Mouse (Mus musculus) forebrain, embryonic 14.5 days (tissue): ENCODE measurements around the gene Prdx1. TPM values are rescaled to one million over a fixed set of nuclear protein-coding genes. Genes with fewer than 3 reads are reported as not detected.

Experiments
- ATAC-seq: fragments of 200-750 bp; cut with Nextera tagmentation; 2 replicates; pipeline ENCODE4 v1.8.0; 2017; ENCODE audit warnings: mild to moderate bottlenecking, moderate library complexity
- DNase-seq: peaks from one replicate; pipeline ENCODE4 v3.0.0-alpha.2; 2015; ENCODE audit warnings: low spot score
- H3K27ac ChIP-seq: fragments of 300-500 bp; sonication (generic); 2 replicates; pipeline ENCODE4 v1.5.1; 2014; ENCODE audit warnings: low read depth, mild to moderate bottlenecking, control low read depth, low read length, moderate library complexity
- H3K27me3 ChIP-seq: fragments of 300-500 bp; sonication (generic); replicated peaks from 2 replicates; pipeline ENCODE4 v1.6.1; 2014; ENCODE audit warnings: low read length, control low read depth, mixed read lengths; ENCODE audit not compliant: control insufficient read depth, insufficient read depth
- H3K36me3 ChIP-seq: fragments of 300-500 bp; sonication (generic); 2 replicates; pipeline ENCODE4 v1.6.1; 2014; ENCODE audit warnings: low read length, control low read depth; ENCODE audit not compliant: control insufficient read depth, insufficient read depth
- H3K4me1 ChIP-seq: fragments of 300-500 bp; sonication (generic); 2 replicates; pipeline ENCODE4 v1.6.1; 2014; ENCODE audit warnings: antibody characterized with exemption, low read length, control low read depth; ENCODE audit not compliant: control insufficient read depth, insufficient read depth
- H3K4me2 ChIP-seq: fragments of 300-500 bp; sonication (generic); 2 replicates; pipeline ENCODE4 v1.6.1; 2014; ENCODE audit warnings: mild to moderate bottlenecking, control low read depth, low read length
- H3K4me3 ChIP-seq: fragments of 300-500 bp; sonication (generic); 2 replicates; pipeline ENCODE4 v1.5.1; 2014; ENCODE audit warnings: low read depth, low read length, control low read depth
- H3K9ac ChIP-seq: fragments of 300-500 bp; sonication (generic); 2 replicates; pipeline ENCODE4 v1.6.1; 2014; ENCODE audit warnings: mild to moderate bottlenecking, low read length, control low read depth, moderate library complexity
- H3K9me3 ChIP-seq: fragments of 300-500 bp; sonication (generic); replicated peaks from 2 replicates; pipeline ENCODE4 v1.6.1; 2016; ENCODE audit warnings: low read length, control low read depth, mixed read lengths; ENCODE audit not compliant: control insufficient read depth
- WGBS: fragments of 180-500 bp; shearing (Covaris S2); extraction: QIAGEN DNeasy Blood & Tissue Kit; methylation state at CpG from one replicate; pipeline ENCODE4 v1.1.7; 2014; 5-methylcytosine and 5-hydroxymethylcytosine counted together
- polyA plus RNA-seq: library from polyadenylated mRNA; unstranded; fragments of >200 nt; fragmentation: Nextera tagmentation; extraction: Ambion mirVana; gene quantifications from 2 replicates; pipeline ENCODE4 v1.2.1, GENCODE M21; 2014

Prdx1 gene
- polyA plus RNA-seq, 1 experiment from 2014 or later, result 632 TPM

DNA sequence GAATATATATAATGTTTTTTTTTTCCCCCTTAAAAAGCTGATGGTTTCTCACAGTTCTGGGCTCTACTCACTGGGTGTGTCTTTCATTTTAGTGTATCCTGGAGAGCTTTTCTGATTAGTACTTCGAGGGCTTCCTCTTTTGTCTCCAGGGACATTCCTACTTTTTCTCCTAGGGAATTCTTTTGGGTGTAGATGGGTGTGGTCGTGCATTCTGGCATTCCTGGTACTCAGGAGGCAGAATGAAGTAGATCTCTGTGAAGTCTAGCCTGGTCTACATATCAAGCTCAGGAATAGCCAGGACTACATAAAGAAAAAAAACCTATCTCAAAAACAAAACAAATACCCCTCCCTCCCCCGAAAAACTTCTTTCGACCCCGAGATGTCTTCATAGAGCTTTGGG is 40.1 kb downstream of the Prdx1 start:
- Histone ChIP-seq H3K4me3 (no peak overlapping the region), H3K4me2 (no peak overlapping the region), H3K36me3 (no peaks in the 10 kb centered on the region), H3K27me3 (no peaks in the 10 kb centered on the region), H3K4me1 (peaks cover 6% of the 10 kb centered on the region; the same call in 1 of the 2 replicates), H3K27ac (no peak overlapping the region), H3K9ac (no peak overlapping the region), H3K9me3 (no peaks in the 10 kb centered on the region)
- WGBS, result 86% methylated on average over 5 of the region's 5 CpGs
- no peak for ATAC-seq
- DNase-seq, result no peak

DNA sequence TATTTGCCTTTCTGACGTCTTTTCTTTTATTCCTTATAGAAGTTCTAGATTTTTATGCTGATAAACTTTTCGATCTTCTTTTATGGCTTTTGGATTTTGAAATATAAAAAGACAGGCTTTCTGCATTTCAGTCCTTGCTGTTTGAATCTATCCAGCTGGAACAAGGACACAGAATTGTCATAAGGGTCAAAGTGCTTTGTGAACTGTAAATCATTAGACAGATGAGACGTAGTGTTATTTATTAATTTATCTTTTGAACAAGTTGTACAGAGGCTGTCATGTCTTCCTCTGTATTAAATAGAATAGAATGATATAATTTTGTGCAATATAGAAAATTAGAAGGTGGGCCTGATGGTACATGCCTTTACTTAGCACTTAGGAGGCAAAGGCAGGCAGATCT is 42.1 kb downstream of the Prdx1 start:
- Histone ChIP-seq H3K9ac (no peak overlapping the region), H3K36me3 (no peaks in the 10 kb centered on the region), H3K4me2 (no peak overlapping the region), H3K27ac (no peak overlapping the region), H3K9me3 (no peaks in the 10 kb centered on the region), H3K4me1 (no peaks in the 10 kb centered on the region), H3K4me3 (no peak overlapping the region), H3K27me3 (no peaks in the 10 kb centered on the region)
- DNase-seq (no peak), ATAC-seq (no peak)
- 81% methylated on average over 3 of the region's 3 CpGs for WGBS

DNA sequence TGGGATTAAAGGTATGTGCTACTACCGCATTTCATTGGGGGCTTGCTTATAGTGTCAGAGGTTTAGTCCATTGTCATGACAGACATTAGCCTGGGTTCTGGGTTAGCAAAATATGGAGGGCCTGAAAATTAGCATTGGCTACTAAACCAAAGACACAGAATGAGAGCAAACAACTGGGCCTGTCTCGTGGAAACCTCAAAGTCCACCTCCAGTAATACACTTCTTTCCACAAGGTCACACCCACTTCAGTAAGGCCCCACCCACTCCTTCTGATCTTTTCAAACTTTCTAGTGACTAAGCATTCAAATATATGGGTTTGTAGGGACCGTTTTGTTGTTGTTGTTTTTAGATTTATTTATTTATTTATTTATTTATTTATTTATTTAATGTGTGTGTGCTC is 44.2 kb downstream of the Prdx1 start:
- no peaks in the 10 kb centered on the region for H3K27me3 ChIP-seq
- H3K27ac ChIP-seq, result no peak overlapping the region
- ATAC-seq (no peak), DNase-seq (no peak)
- no peaks in the 10 kb centered on the region for H3K9me3 ChIP-seq
- no peaks in the 10 kb centered on the region for H3K4me1 ChIP-seq
- no peaks in the 10 kb centered on the region for H3K36me3 ChIP-seq
- WGBS, result 93% methylated on average over 3 of the region's 3 CpGs
- H3K4me2 ChIP-seq, result no peak overlapping the region
- H3K9ac ChIP-seq, result no peak overlapping the region
- H3K4me3 ChIP-seq, result no peak overlapping the region

DNA sequence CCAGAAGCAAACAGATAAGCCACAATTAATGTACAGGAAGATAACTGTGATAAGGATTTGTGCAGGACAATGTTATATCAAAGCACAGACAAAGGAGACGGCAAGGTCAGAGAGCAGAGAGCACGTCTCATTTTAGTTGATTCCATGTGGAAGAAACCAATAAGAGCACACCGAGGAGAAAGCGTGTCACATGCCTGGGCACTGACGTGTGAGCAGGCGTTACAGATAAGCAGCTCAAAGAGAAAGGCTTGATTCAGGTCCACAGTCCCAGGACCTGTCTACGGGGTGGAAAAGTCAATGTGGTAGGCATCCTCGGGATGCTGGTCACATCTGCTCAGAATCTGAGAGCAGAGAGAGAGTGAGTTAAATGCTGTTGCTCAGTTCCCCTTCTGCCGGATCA is 45.7 kb downstream of the Prdx1 start:
- Histone ChIP-seq H3K4me3 (no peak overlapping the region), H3K4me1 (no peaks in the 10 kb centered on the region), H3K9me3 (no peaks in the 10 kb centered on the region), H3K9ac (no peak overlapping the region), H3K36me3 (no peaks in the 10 kb centered on the region), H3K27me3 (no peaks in the 10 kb centered on the region), H3K4me2 (no peak overlapping the region), H3K27ac (no peak overlapping the region)
- WGBS, result 92% methylated on average over 9 of the region's 9 CpGs
- ATAC-seq, result no peak
- DNase-seq, result no peak

DNA sequence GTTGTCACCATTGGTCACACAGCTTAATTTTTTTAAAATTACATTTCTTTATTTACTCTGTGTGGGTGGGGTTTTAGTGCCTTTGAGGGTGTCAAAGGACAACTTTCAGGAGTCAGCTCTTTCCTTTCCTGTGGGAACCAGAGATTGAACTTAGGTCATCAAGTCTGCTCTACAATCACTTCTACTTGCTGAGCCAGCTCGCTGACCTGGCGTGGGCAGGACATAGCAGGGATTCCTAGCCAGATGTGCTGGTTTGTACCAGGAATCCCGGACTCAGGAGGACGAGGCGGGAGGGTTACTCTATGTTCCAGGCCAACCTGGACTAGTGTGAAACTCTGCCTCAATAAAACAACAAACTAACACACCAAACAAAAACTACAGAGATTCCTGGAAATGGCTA is 47.0 kb downstream of the Prdx1 start:
- WGBS, result 88% methylated on average over 5 of the region's 5 CpGs
- Histone ChIP-seq H3K27me3 (no peaks in the 10 kb centered on the region), H3K4me1 (no peaks in the 10 kb centered on the region), H3K9me3 (no peaks in the 10 kb centered on the region), H3K27ac (no peak overlapping the region), H3K4me2 (no peak overlapping the region), H3K36me3 (no peaks in the 10 kb centered on the region), H3K9ac (no peak overlapping the region), H3K4me3 (no peak overlapping the region)
- ATAC-seq (no peak), DNase-seq (no peak)

DNA sequence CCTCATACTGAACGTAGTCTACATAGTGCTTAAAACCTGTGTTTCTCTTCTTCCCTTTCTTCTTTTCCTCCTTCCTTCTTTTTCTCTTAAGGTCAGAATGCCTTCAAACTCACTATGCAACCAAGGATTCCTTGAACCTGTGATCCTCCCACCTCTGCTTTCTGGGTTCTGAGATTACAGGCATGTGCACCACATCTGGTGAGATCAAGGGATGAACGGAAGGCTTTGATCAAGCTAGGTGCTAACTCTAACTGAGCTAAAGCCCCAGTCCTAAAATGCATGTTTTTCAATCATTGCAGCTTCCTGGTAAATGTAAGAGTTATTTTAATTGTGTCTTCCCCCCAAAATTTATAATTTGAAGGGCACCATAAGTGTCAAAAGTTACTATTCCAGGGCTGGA is 49.7 kb downstream of the Prdx1 start:
- no peak overlapping the region for H3K9ac ChIP-seq
- H3K4me3 ChIP-seq, result no peak overlapping the region
- no peak overlapping the region for H3K27ac ChIP-seq
- H3K36me3 ChIP-seq, result no peaks in the 10 kb centered on the region
- DNase-seq (no peak), ATAC-seq (no peak)
- H3K27me3 ChIP-seq, result no peaks in the 10 kb centered on the region
- 91% methylated on average over 2 of the region's 2 CpGs for WGBS
- H3K9me3 ChIP-seq, result no peaks in the 10 kb centered on the region
- no peak overlapping the region for H3K4me2 ChIP-seq
- H3K4me1 ChIP-seq, result no peaks in the 10 kb centered on the region

DNA sequence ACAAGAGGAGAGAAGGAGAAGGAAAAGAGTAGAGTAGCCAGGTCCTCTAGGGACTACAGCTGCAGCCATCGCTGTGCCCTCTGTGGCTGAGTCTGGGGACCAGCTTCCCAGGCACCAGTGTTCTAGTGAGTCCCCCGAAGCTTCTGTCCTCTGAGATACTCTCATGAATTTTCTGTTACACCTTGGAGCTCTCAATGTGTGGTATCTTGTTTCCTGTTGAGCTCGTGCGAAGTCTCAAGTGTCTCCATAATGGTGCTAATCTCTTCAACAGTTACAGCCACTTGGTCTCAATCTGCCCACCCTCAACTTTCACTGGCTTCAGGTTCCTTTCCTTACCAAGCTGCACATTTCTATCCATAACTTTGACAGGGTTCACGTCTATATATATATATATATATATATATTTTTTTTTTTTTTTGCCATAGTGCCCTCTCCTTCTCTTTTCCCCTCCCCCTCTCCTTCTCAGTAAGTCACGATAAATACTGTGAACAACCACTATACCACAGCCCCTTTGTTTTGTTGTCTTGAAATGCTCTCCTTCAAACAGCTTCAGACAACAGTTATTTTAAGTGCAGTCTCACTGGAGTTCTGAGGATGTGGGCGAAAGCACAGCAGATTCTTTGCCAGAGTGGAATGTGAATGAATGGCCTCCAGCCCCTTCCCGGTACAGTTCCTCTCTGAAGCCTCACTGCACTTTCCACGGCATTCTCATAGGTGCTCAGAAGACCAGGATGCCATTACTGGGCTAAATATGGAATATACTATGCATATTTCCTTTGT is 53.8 kb downstream of the Prdx1 start:
- H3K36me3 ChIP-seq, result no peaks in the 10 kb centered on the region
- H3K27me3 ChIP-seq, result no peaks in the 10 kb centered on the region
- no peak for ATAC-seq
- no peak overlapping the region for H3K4me2 ChIP-seq
- H3K9me3 ChIP-seq, result no peaks in the 10 kb centered on the region
- no peaks in the 10 kb centered on the region for H3K4me1 ChIP-seq
- no peak overlapping the region for H3K9ac ChIP-seq
- H3K27ac ChIP-seq, result no peak overlapping the region
- no peak overlapping the region for H3K4me3 ChIP-seq
- WGBS, result 84% methylated on average over 9 of the region's 9 CpGs
- no peak for DNase-seq

DNA sequence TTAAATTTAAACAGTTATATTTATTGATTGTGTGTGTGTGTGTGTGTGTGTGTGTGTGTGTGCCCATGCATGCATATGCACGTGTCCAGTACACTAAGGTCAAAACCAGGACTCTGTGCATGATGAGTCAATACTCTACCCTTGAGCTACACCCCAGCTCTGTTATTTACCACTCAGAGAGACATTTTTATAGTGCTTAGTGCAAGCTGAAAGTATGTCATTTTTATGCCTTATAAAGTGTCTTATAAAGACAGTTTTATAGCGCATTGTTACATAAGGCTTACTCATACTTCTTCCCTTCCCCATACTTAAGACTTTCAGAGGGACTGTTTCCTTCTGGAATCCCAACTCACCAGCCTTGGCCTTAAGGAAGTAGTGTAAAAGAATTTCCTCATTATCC is 64.4 kb downstream of the Prdx1 start:
- no peak overlapping the region for H3K27ac ChIP-seq
- no peak overlapping the region for H3K9ac ChIP-seq
- no peaks in the 10 kb centered on the region for H3K9me3 ChIP-seq
- DNase-seq (no peak), ATAC-seq (no peak)
- H3K27me3 ChIP-seq, result no peaks in the 10 kb centered on the region
- no peak overlapping the region for H3K4me3 ChIP-seq
- no peaks in the 10 kb centered on the region for H3K4me1 ChIP-seq
- H3K4me2 ChIP-seq, result no peak overlapping the region
- 95% methylated on average over 2 of the region's 2 CpGs for WGBS
- H3K36me3 ChIP-seq, result no peaks in the 10 kb centered on the region
